In the genomic region with DNA sequence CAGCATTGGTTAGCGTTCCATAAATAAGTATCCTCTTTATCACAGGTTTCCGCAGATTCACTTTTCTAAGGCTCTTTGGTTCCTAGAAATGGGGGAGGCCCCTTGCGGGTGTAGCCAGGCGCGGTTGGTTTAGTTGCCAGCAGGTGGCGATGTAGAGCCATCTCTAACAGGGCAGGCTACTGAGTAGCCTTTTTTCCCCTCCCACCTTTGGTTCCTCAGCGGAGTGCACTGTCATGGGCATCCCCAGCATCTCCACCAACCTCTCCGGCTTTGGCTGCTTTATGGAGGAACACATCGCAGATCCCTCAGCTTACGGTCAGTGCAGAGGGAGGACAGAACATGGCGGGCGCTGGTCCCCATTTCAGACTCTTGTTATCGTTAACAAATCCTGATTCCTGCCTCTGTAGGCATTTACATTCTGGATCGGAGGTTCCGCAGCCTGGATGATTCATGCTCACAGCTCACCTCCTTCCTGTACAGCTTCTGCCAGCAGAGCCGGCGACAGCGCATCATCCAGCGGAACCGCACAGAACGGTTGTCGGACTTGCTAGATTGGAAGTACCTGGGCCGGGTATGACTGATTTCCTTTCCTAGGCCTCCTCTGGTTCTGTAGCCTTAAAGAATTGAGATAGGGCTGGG, we compare ENCODE assay signal across 1 mouse cellular context.
TF ChIP-seq lines count a peak whose summit lies in the region.

No protein-coding gene starts in this region.

TF ChIP-seq in C2C12, 6 proteins besides CTCF, POLR2A, EP300 and RAD21:
- no peak for TF ChIP-seq MAX (IDR thresholded peaks at IDR 0.05)
- no peak for TF ChIP-seq MYOD1 (IDR thresholded peaks at IDR 0.05; ENCODE audit: control insufficient read depth, insufficient read length, low read depth)
